Mouse (Mus musculus) heart, adult 2 months (tissue): ENCODE data around the gene Sgce.

ENCODE experiments used
- CTCF ChIP-seq: fragments of 200-600 bp; IDR thresholded peaks from 2 replicates; pipeline ENCODE4 v1.8.1; 2022; ENCODE audit warnings: antibody characterized with exemption, mild to moderate bottlenecking, moderate library complexity
- EP300 ChIP-seq: fragments of 200-500 bp; IDR thresholded peaks from 2 replicates; pipeline ENCODE4 v1.6.1; 2011; ENCODE audit warnings: low read depth, low read length, control low read depth; ENCODE audit not compliant: insufficient read depth
- POLR2A ChIP-seq: fragments of 200-500 bp; IDR thresholded peaks from 2 replicates; pipeline ENCODE4 v1.6.1; 2011; ENCODE audit warnings: mild to moderate bottlenecking, low read depth, low read length, control low read depth; ENCODE audit not compliant: insufficient read depth

DNA sequence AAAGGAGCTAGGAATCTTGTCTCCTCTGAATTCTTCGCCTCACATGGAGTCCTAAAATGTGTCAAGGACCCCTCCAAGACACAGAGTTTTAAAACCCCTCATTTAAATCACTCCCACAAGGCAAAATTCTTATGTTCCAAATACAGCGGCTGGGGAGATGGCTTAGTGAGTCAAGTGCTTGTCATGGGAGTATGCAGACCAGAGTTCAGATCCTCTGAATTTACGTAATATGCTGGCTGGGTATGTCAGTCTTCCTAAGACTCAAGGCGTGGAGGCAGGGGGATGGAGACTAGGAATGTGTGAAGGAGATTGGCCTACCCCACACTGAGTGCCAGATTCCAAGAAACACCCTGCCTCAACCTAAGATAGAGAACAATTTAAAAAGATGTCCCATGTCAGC, 66.4 kb downstream of the Sgce start:
- TF ChIP-seq EP300 (no peak), POLR2A (no peak), CTCF (no peak)
